Mouse (Mus musculus) embryonic facial prominence, embryonic 12.5 days (tissue): ENCODE data around the gene Twf1. TPM values are rescaled to one million over a fixed set of nuclear protein-coding genes. Genes with fewer than 3 reads are reported as not detected.
A peak's percentile ranks its signal among the peaks of the same experiment; 100 is the strongest.

Source experiments
- ATAC-seq: fragments of 200-750 bp; cut with Nextera tagmentation; 2 replicates; pipeline ENCODE4 v1.8.0; 2017; ENCODE audit not compliant: insufficient number of reproducible peaks, insufficient read depth, low FRiP score, low TSS enrichment
- H3K27ac ChIP-seq: fragments of 300-500 bp; sonication (generic); 2 replicates; pipeline ENCODE4 v1.5.1; 2016; ENCODE audit warnings: mild to moderate bottlenecking
- H3K27me3 ChIP-seq: fragments of 300-500 bp; sonication (generic); 2 replicates; pipeline ENCODE4 v1.6.1; 2016; ENCODE audit warnings: mild to moderate bottlenecking, moderate library complexity
- H3K36me3 ChIP-seq: fragments of 300-500 bp; sonication (generic); 2 replicates; pipeline ENCODE4 v1.6.1; 2016; ENCODE audit warnings: mild to moderate bottlenecking
- H3K4me1 ChIP-seq: fragments of 300-500 bp; sonication (generic); 2 replicates; pipeline ENCODE4 v1.6.1; 2016
- H3K4me2 ChIP-seq: fragments of 300-500 bp; sonication (generic); replicated peaks from 2 replicates; pipeline ENCODE4 v1.6.1; 2016; ENCODE audit warnings: mild to moderate bottlenecking, moderate library complexity
- H3K4me3 ChIP-seq: fragments of 300-500 bp; sonication (generic); 2 replicates; pipeline ENCODE4 v1.5.1; 2016; ENCODE audit warnings: mild to moderate bottlenecking
- H3K9ac ChIP-seq: fragments of 300-500 bp; sonication (generic); 2 replicates; pipeline ENCODE4 v1.6.1; 2016; ENCODE audit warnings: mild to moderate bottlenecking, moderate library complexity
- H3K9me3 ChIP-seq: fragments of 300-500 bp; sonication (generic); 2 replicates; pipeline ENCODE4 v1.6.1; 2016; ENCODE audit warnings: mild to moderate bottlenecking, moderate library complexity
- WGBS: fragments of 180-500 bp; shearing (Covaris S2); methylation state at CpG from one replicate; pipeline ENCODE4 v1.1.7; 2016; 5-methylcytosine and 5-hydroxymethylcytosine counted together
- polyA plus RNA-seq: library from polyadenylated mRNA; unstranded; fragments of >200 nt; fragmentation: Nextera tagmentation; extraction: Ambion mirVana; gene quantifications from 2 replicates; pipeline ENCODE4 v1.2.1, GENCODE M21; 2016

Gene Twf1
- polyA plus RNA-seq, result 67.7 and 68.0 TPM in 2 replicates

- Histone ChIP-seq H3K36me3 (peaks cover 12% of the 10 kb centered on the region), H3K27me3 (no peaks in the 10 kb centered on the region), H3K4me1 (peaks cover 9% of the 10 kb centered on the region), H3K9me3 (no peaks in the 10 kb centered on the region), H3K4me2 (peak within 1 kb of the TSS; percentile 71), H3K4me3 (peak within 1 kb of the TSS; percentile 96), H3K9ac (peak within 1 kb of the TSS; percentile 85), H3K27ac (peak within 1 kb of the TSS; percentile 75)
- peak; percentile 99 for ATAC-seq
- WGBS, result under 1% methylated on average over 68 of the region's 70 CpGs
Measured at GRCm38 (mm10) chr15:94589219-94590075, at the start of gene Twf1. Gene Twf1 (minus strand): TSS chr15:94589889.

GRCm38 (mm10) chr15:94639126-94639525, 49.4 kb upstream of the Twf1 start:
- Histone ChIP-seq H3K4me3 (no peak overlapping the region), H3K4me2 (no peak overlapping the region), H3K9me3 (no peaks in the 10 kb centered on the region), H3K27me3 (no peaks in the 10 kb centered on the region), H3K9ac (no peak overlapping the region), H3K4me1 (no peaks in the 10 kb centered on the region), H3K36me3 (no peaks in the 10 kb centered on the region), H3K27ac (no peak overlapping the region)
- ATAC-seq, result no peak
- 88% methylated on average over 2 of the region's 2 CpGs for WGBS

- no peaks in the 10 kb centered on the region for H3K27me3 ChIP-seq
- H3K4me2 ChIP-seq, result no peak overlapping the region
- no peaks in the 10 kb centered on the region for H3K9me3 ChIP-seq
- no peak for ATAC-seq
- H3K4me3 ChIP-seq, result no peak overlapping the region
- H3K27ac ChIP-seq, result no peak overlapping the region
- 86% methylated on average over 2 of the region's 2 CpGs for WGBS
- no peak overlapping the region for H3K9ac ChIP-seq
- no peaks in the 10 kb centered on the region for H3K36me3 ChIP-seq
- no peaks in the 10 kb centered on the region for H3K4me1 ChIP-seq
Measured at GRCm38 (mm10) chr15:94638207-94638606, 48.5 kb upstream of the Twf1 start.

- peaks cover 19% of the 10 kb centered on the region for H3K27me3 ChIP-seq
- H3K27ac ChIP-seq, result no peak overlapping the region
- no peak for ATAC-seq
- no peaks in the 10 kb centered on the region for H3K9me3 ChIP-seq
- no peaks in the 10 kb centered on the region for H3K4me1 ChIP-seq
- 53% methylated on average over 11 of the region's 11 CpGs for WGBS
- no peaks in the 10 kb centered on the region for H3K36me3 ChIP-seq
- H3K9ac ChIP-seq, result no peak overlapping the region
- H3K4me3 ChIP-seq, result no peak overlapping the region
- H3K4me2 ChIP-seq, result no peak overlapping the region
Measured at GRCm38 (mm10) chr15:94634524-94634923, 44.8 kb upstream of the Twf1 start.

- H3K9ac ChIP-seq, result no peak overlapping the region
- no peaks in the 10 kb centered on the region for H3K9me3 ChIP-seq
- H3K4me3 ChIP-seq, result no peak overlapping the region
- no peak overlapping the region for H3K27ac ChIP-seq
- WGBS, result 75% methylated on average over 4 of the region's 4 CpGs
- no peak overlapping the region for H3K4me2 ChIP-seq
- peaks cover 32% of the 10 kb centered on the region for H3K27me3 ChIP-seq
- H3K36me3 ChIP-seq, result no peaks in the 10 kb centered on the region
- no peak for ATAC-seq
- H3K4me1 ChIP-seq, result 0 out of 2 replicates have a peak, but pooled peaks cover 3% of the 10 kb centered on the region
Measured at GRCm38 (mm10) chr15:94630553-94630952, 40.9 kb upstream of the Twf1 start.

- peak; percentile 71 for ATAC-seq
- H3K36me3 ChIP-seq, result no peaks in the 10 kb centered on the region
- peaks cover 32% of the 10 kb centered on the region for H3K27me3 ChIP-seq
- WGBS, result 2% methylated on average over 61 of the region's 96 CpGs
- no peaks in the 10 kb centered on the region for H3K9me3 ChIP-seq
- no peak within 1 kb of the TSS for H3K27ac ChIP-seq
- H3K4me1 ChIP-seq, result 0 out of 2 replicates have a peak, but pooled peaks cover 3% of the 10 kb centered on the region
- peak within 1 kb of the TSS; percentile 70 for H3K4me3 ChIP-seq
- H3K4me2 ChIP-seq, result peak within 1 kb of the TSS; percentile 100
- peak within 1 kb of the TSS; percentile 77 for H3K9ac ChIP-seq
Measured at GRCm38 (mm10) chr15:94628830-94629601, 39.3 kb upstream of the Twf1 start, which contains the start of gene Tmem117. Gene Tmem117 (plus strand): TSS chr15:94629232.

GRCm38 (mm10) chr15:94628463-94628829, 38.8 kb upstream of the Twf1 start:
- Histone ChIP-seq H3K27me3 (peaks cover 32% of the 10 kb centered on the region), H3K4me3 (peak overlapping the region; percentile 70), H3K4me1 (0 out of 2 replicates have a peak, but pooled peaks cover 3% of the 10 kb centered on the region), H3K9ac (peak overlapping the region; percentile 77), H3K36me3 (no peaks in the 10 kb centered on the region), H3K27ac (no peak overlapping the region), H3K4me2 (peak overlapping the region; percentile 100), H3K9me3 (no peaks in the 10 kb centered on the region)
- 47% methylated on average over 2 of the region's 2 CpGs for WGBS
- peak; percentile 32; the same call in 1 of the 2 replicates for ATAC-seq

- H3K27ac ChIP-seq, result no peak overlapping the region
- no peaks in the 10 kb centered on the region for H3K36me3 ChIP-seq
- no peaks in the 10 kb centered on the region for H3K4me1 ChIP-seq
- no peaks in the 10 kb centered on the region for H3K9me3 ChIP-seq
- no peak overlapping the region for H3K4me3 ChIP-seq
- no peak overlapping the region for H3K9ac ChIP-seq
- no peak for ATAC-seq
- H3K4me2 ChIP-seq, result no peak overlapping the region
- H3K27me3 ChIP-seq, result no peaks in the 10 kb centered on the region
Measured at GRCm38 (mm10) chr15:94620909-94621308, 31.2 kb upstream of the Twf1 start.

GRCm38 (mm10) chr15:94616036-94616435, 26.3 kb upstream of the Twf1 start:
- no peak overlapping the region for H3K4me3 ChIP-seq
- H3K4me1 ChIP-seq, result no peaks in the 10 kb centered on the region
- H3K9ac ChIP-seq, result no peak overlapping the region
- no peaks in the 10 kb centered on the region for H3K9me3 ChIP-seq
- WGBS, result 91% methylated on average over 11 of the region's 11 CpGs
- no peaks in the 10 kb centered on the region for H3K27me3 ChIP-seq
- ATAC-seq, result no peak
- H3K36me3 ChIP-seq, result no peaks in the 10 kb centered on the region
- no peak overlapping the region for H3K27ac ChIP-seq
- no peak overlapping the region for H3K4me2 ChIP-seq

- Histone ChIP-seq H3K36me3 (no peaks in the 10 kb centered on the region), H3K4me3 (no peak overlapping the region), H3K4me2 (no peak overlapping the region), H3K27ac (no peak overlapping the region), H3K4me1 (no peaks in the 10 kb centered on the region), H3K27me3 (no peaks in the 10 kb centered on the region), H3K9ac (no peak overlapping the region), H3K9me3 (no peaks in the 10 kb centered on the region)
- no peak for ATAC-seq
- 90% methylated on average over 8 of the region's 8 CpGs for WGBS
Measured at GRCm38 (mm10) chr15:94607768-94608167, 18.1 kb upstream of the Twf1 start.

- no peak overlapping the region for H3K4me3 ChIP-seq
- no peak overlapping the region for H3K27ac ChIP-seq
- ATAC-seq, result no peak
- no peak overlapping the region for H3K4me2 ChIP-seq
- no peaks in the 10 kb centered on the region for H3K27me3 ChIP-seq
- no peaks in the 10 kb centered on the region for H3K4me1 ChIP-seq
- H3K9ac ChIP-seq, result no peak overlapping the region
- no peaks in the 10 kb centered on the region for H3K36me3 ChIP-seq
- WGBS, result 84% methylated on average over 3 of the region's 3 CpGs
- H3K9me3 ChIP-seq, result no peaks in the 10 kb centered on the region
Measured at GRCm38 (mm10) chr15:94602441-94602840, 12.8 kb upstream of the Twf1 start.

GRCm38 (mm10) chr15:94601339-94601738, 11.7 kb upstream of the Twf1 start:
- no peaks in the 10 kb centered on the region for H3K4me1 ChIP-seq
- no peaks in the 10 kb centered on the region for H3K9me3 ChIP-seq
- no peaks in the 10 kb centered on the region for H3K27me3 ChIP-seq
- H3K9ac ChIP-seq, result no peak overlapping the region
- no peak overlapping the region for H3K4me3 ChIP-seq
- 16% methylated on average over 3 of the region's 3 CpGs for WGBS
- H3K27ac ChIP-seq, result no peak overlapping the region
- H3K4me2 ChIP-seq, result no peak overlapping the region
- H3K36me3 ChIP-seq, result no peaks in the 10 kb centered on the region
- ATAC-seq, result no peak
